ENCODE assay signal across 8 mouse cellular contexts in genomic region chr4:139310899-139311701, GRCm38 (mm10). TPM values are rescaled to one million over a fixed set of nuclear protein-coding genes. Genes with fewer than 3 reads are reported as not detected.
DNase-seq lines count a peak whose midpoint lies in the region; ATAC-seq and TF ChIP-seq lines count a peak whose summit lies in the region.

No protein-coding gene starts in this region.

- peaks cover 17% of the 10 kb centered on the region for H3K36me3 ChIP-seq in lung, embryonic 15.5 days
- H3K36me3 ChIP-seq in hindbrain, embryonic 11.5 days (ENCODE audit: control insufficient read depth, insufficient read depth, low read length) = no peaks in the 10 kb centered on the region
- H3K36me3 ChIP-seq in limb, embryonic 15.5 days = peaks cover 26% of the 10 kb centered on the region
- peaks cover 7% of the 10 kb centered on the region; the same call in 1 of the 2 replicates for H3K36me3 ChIP-seq in stomach, postnatal 0 days (ENCODE audit: control insufficient read depth, insufficient read depth, low read length)

- H3K4me2 ChIP-seq in lung, embryonic 15.5 days = peak overlapping the region; percentile 88
- peak overlapping the region; percentile 83 for H3K4me2 ChIP-seq in hindbrain, embryonic 11.5 days (replicated peaks; ENCODE audit: low read depth, low read length)
- H3K4me2 ChIP-seq in limb, embryonic 15.5 days = peak overlapping the region; percentile 94
- H3K4me2 ChIP-seq in stomach, postnatal 0 days (replicated peaks; ENCODE audit: low read depth) = peak overlapping the region; percentile 99

- H3K9ac ChIP-seq in lung, embryonic 15.5 days = peak overlapping the region; percentile 74
- H3K9ac ChIP-seq in hindbrain, embryonic 11.5 days (ENCODE audit: low read depth, low read length) = peak overlapping the region; percentile 77
- peak overlapping the region; percentile 79 for H3K9ac ChIP-seq in limb, embryonic 15.5 days
- H3K9ac ChIP-seq in stomach, postnatal 0 days (ENCODE audit: low read length) = peak overlapping the region; percentile 82

- H3K27me3 ChIP-seq in lung, embryonic 15.5 days = no peaks in the 10 kb centered on the region
- peaks cover 6% of the 10 kb centered on the region; the same call in 1 of the 2 replicates for H3K27me3 ChIP-seq in hindbrain, embryonic 11.5 days (ENCODE audit: control insufficient read depth, insufficient read depth, low read length)
- H3K27me3 ChIP-seq in limb, embryonic 15.5 days = no peaks in the 10 kb centered on the region
- H3K27me3 ChIP-seq in stomach, postnatal 0 days (ENCODE audit: control insufficient read depth, insufficient read depth, low read length) = no peaks in the 10 kb centered on the region

- peak overlapping the region; percentile 68 for H3K4me3 ChIP-seq in lung, embryonic 15.5 days
- H3K4me3 ChIP-seq in brown adipose tissue, adult 24 weeks (ENCODE audit: insufficient read depth, low read depth, low read length) = peak overlapping the region; percentile 96
- H3K4me3 ChIP-seq in hindbrain, embryonic 11.5 days (ENCODE audit: low read depth, low read length) = peak overlapping the region; percentile 64
- H3K4me3 ChIP-seq in limb, embryonic 15.5 days = peak overlapping the region; percentile 67
- H3K4me3 ChIP-seq in stomach, postnatal 0 days (ENCODE audit: low read depth, low read length) = peak overlapping the region; percentile 85

- no peak for TF ChIP-seq EP300 in stomach, postnatal 0 days (optimal IDR thresholded peaks at IDR 0.05)

- H3K4me1 ChIP-seq in lung, embryonic 15.5 days = peaks cover 19% of the 10 kb centered on the region
- H3K4me1 ChIP-seq in brown adipose tissue, adult 24 weeks (ENCODE audit: control insufficient read depth, insufficient read depth, insufficient read length, low read length) = peaks cover 10% of the 10 kb centered on the region
- H3K4me1 ChIP-seq in hindbrain, embryonic 11.5 days (replicated peaks; ENCODE audit: control insufficient read depth, insufficient read depth, low read length) = peaks cover 6% of the 10 kb centered on the region
- H3K4me1 ChIP-seq in limb, embryonic 15.5 days = peaks cover 30% of the 10 kb centered on the region
- peaks cover 5% of the 10 kb centered on the region; the same call in 1 of the 2 replicates for H3K4me1 ChIP-seq in stomach, postnatal 0 days (replicated peaks; ENCODE audit: control insufficient read depth, insufficient read depth)

- peak overlapping the region; percentile 63 for H3K27ac ChIP-seq in lung, embryonic 15.5 days
- H3K27ac ChIP-seq in brown adipose tissue, adult 24 weeks (replicated peaks; ENCODE audit: low read depth, low read length) = 0 out of 2 replicates have a peak overlapping the region, but pooled peaks have one; percentile 25
- H3K27ac ChIP-seq in hindbrain, embryonic 11.5 days (ENCODE audit: low read depth, low read length) = 0 out of 2 replicates have a peak overlapping the region, but pooled peaks have one; percentile 2
- H3K27ac ChIP-seq in limb, embryonic 15.5 days = peak overlapping the region; percentile 77
- H3K27ac ChIP-seq in stomach, postnatal 0 days (replicated peaks) = peak overlapping the region; percentile 87

- ATAC-seq in lung, embryonic 15.5 days (ENCODE audit: borderline replicate concordance, extremely low read depth, low FRiP score, low TSS enrichment) = peak; percentile 77; the same call in 1 of the 2 replicates
- ATAC-seq in hindbrain, embryonic 11.5 days (ENCODE audit: low FRiP score) = peak; percentile 83
- peak; percentile 42 for ATAC-seq in limb, embryonic 15.5 days (ENCODE audit: insufficient number of reproducible peaks, low FRiP score, low TSS enrichment, low read depth)
- peak; percentile 59 for ATAC-seq in stomach, postnatal 0 days (ENCODE audit: low FRiP score, low TSS enrichment)

- 1% methylated on average over 53 of the region's 53 CpGs for WGBS in lung, embryonic 15.5 days
- under 1% methylated on average over 51 of the region's 53 CpGs for WGBS in hindbrain, embryonic 11.5 days
- WGBS in limb, embryonic 15.5 days = under 1% methylated on average over 53 of the region's 53 CpGs
- under 1% methylated on average over 51 of the region's 53 CpGs for WGBS in stomach, postnatal 0 days

- no peak for DNase-seq in lung, postnatal 25 days (ENCODE audit: low spot score)
- DNase-seq in hindbrain, embryonic 11.5 days (ENCODE audit: low spot score) = peak; percentile 25
- peak; percentile 51 for DNase-seq in stomach, postnatal 0 days (ENCODE audit: low spot score)
- no peak for DNase-seq in layer of hippocampus, adult 18-20 months (ENCODE audit: low spot score in 2 of 2)
- no peak for DNase-seq in urinary bladder, postnatal 10 days (ENCODE audit: low spot score)

- TF ChIP-seq CTCF in stomach, postnatal 0 days (IDR thresholded peaks at IDR 0.05; ENCODE audit: low read depth) = no peak; the same call in 1 of the 2 replicates

- H3K9me3 ChIP-seq in lung, embryonic 15.5 days = no peaks in the 10 kb centered on the region
- H3K9me3 ChIP-seq in hindbrain, embryonic 11.5 days (ENCODE audit: control insufficient read depth, low read length) = no peaks in the 10 kb centered on the region
- no peaks in the 10 kb centered on the region for H3K9me3 ChIP-seq in limb, embryonic 15.5 days
- H3K9me3 ChIP-seq in stomach, postnatal 0 days (ENCODE audit: control insufficient read depth, low read length) = no peaks in the 10 kb centered on the region

RNA-seq across cellular contexts. Expression of gene Akr7a5, which starts 0.6 kb away (rescaled TPM):
- 101 and 103 TPM in 2 replicates for polyA plus RNA-seq in lung, embryonic 15.5 days (2015; fragmentation: Nextera tagmentation; extraction: Ambion mirVana)
- 48.3 and 52.7 TPM in 2 replicates for polyA plus RNA-seq in brown adipose tissue, adult 24 weeks (2012; ENCODE audit: insufficient read depth, insufficient read length, missing spikeins)
- polyA plus RNA-seq in hindbrain, embryonic 11.5 days (2014; fragmentation: Nextera tagmentation; extraction: Ambion mirVana) = 64.7 and 74.0 TPM in 2 replicates
- 82.9 and 85.8 TPM in 2 replicates for polyA plus RNA-seq in limb, embryonic 15.5 days (2015; fragmentation: Nextera tagmentation; extraction: Ambion mirVana)
- polyA plus RNA-seq in stomach, postnatal 0 days (2015; fragmentation: Nextera tagmentation; extraction: Ambion mirVana) = 73.2 and 73.8 TPM in 2 replicates
- total RNA-seq in layer of hippocampus, adult 18-20 months (2021) = 10 to 100 TPM; 31.4 to 32.1 TPM

RNA-seq across cellular contexts. Expression of gene Pqlc2, which starts 0.6 kb away (rescaled TPM):
- polyA plus RNA-seq in lung, embryonic 15.5 days (2015; fragmentation: Nextera tagmentation; extraction: Ambion mirVana) = 11.0 and 12.0 TPM in 2 replicates
- polyA plus RNA-seq in brown adipose tissue, adult 24 weeks (2012; ENCODE audit: insufficient read depth, insufficient read length, missing spikeins) = 4.5 TPM in 2 replicates
- polyA plus RNA-seq in hindbrain, embryonic 11.5 days (2014; fragmentation: Nextera tagmentation; extraction: Ambion mirVana) = 11.8 and 13.8 TPM in 2 replicates
- polyA plus RNA-seq in limb, embryonic 15.5 days (2015; fragmentation: Nextera tagmentation; extraction: Ambion mirVana) = 16.7 and 18.2 TPM in 2 replicates
- polyA plus RNA-seq in stomach, postnatal 0 days (2015; fragmentation: Nextera tagmentation; extraction: Ambion mirVana) = 20.9 and 22.2 TPM in 2 replicates
- 10 to 100 TPM; 12.9 to 14.2 TPM for total RNA-seq in layer of hippocampus, adult 18-20 months (2021)

RNA-seq across cellular contexts. Expression of gene Mrto4, which starts 41.3 kb away (rescaled TPM):
- 117 and 118 TPM in 2 replicates for polyA plus RNA-seq in lung, embryonic 15.5 days (2015; fragmentation: Nextera tagmentation; extraction: Ambion mirVana)
- 16.7 and 22.2 TPM in 2 replicates for polyA plus RNA-seq in brown adipose tissue, adult 24 weeks (2012; ENCODE audit: insufficient read depth, insufficient read length, missing spikeins)
- polyA plus RNA-seq in hindbrain, embryonic 11.5 days (2014; fragmentation: Nextera tagmentation; extraction: Ambion mirVana) = 120 and 123 TPM in 2 replicates
- 93.3 and 98.9 TPM in 2 replicates for polyA plus RNA-seq in limb, embryonic 15.5 days (2015; fragmentation: Nextera tagmentation; extraction: Ambion mirVana)
- polyA plus RNA-seq in stomach, postnatal 0 days (2015; fragmentation: Nextera tagmentation; extraction: Ambion mirVana) = 41.0 and 43.7 TPM in 2 replicates
- total RNA-seq in layer of hippocampus, adult 18-20 months (2021) = 10 to 100 TPM; 44.0 to 45.9 TPM

RNA-seq across cellular contexts. Expression of gene Emc1, which starts 41.3 kb away (rescaled TPM):
- polyA plus RNA-seq in lung, embryonic 15.5 days (2015; fragmentation: Nextera tagmentation; extraction: Ambion mirVana) = 31.9 and 33.6 TPM in 2 replicates
- polyA plus RNA-seq in brown adipose tissue, adult 24 weeks (2012; ENCODE audit: insufficient read depth, insufficient read length, missing spikeins) = 14.1 and 14.7 TPM in 2 replicates
- polyA plus RNA-seq in hindbrain, embryonic 11.5 days (2014; fragmentation: Nextera tagmentation; extraction: Ambion mirVana) = 21.6 and 23.5 TPM in 2 replicates
- 24.5 and 24.9 TPM in 2 replicates for polyA plus RNA-seq in limb, embryonic 15.5 days (2015; fragmentation: Nextera tagmentation; extraction: Ambion mirVana)
- 10.7 and 11.9 TPM in 2 replicates for polyA plus RNA-seq in stomach, postnatal 0 days (2015; fragmentation: Nextera tagmentation; extraction: Ambion mirVana)
- 10 to 100 TPM; 87.2 to 93.6 TPM for total RNA-seq in layer of hippocampus, adult 18-20 months (2021)

RNA-seq across cellular contexts. Expression of gene Ubr4, which starts 41.3 kb away (rescaled TPM):
- 64.5 and 68.4 TPM in 2 replicates for polyA plus RNA-seq in lung, embryonic 15.5 days (2015; fragmentation: Nextera tagmentation; extraction: Ambion mirVana)
- 32.5 and 43.2 TPM in 2 replicates for polyA plus RNA-seq in brown adipose tissue, adult 24 weeks (2012; ENCODE audit: insufficient read depth, insufficient read length, missing spikeins)
- polyA plus RNA-seq in hindbrain, embryonic 11.5 days (2014; fragmentation: Nextera tagmentation; extraction: Ambion mirVana) = 76.5 and 82.5 TPM in 2 replicates
- 64.7 and 67.5 TPM in 2 replicates for polyA plus RNA-seq in limb, embryonic 15.5 days (2015; fragmentation: Nextera tagmentation; extraction: Ambion mirVana)
- 32.8 and 33.1 TPM in 2 replicates for polyA plus RNA-seq in stomach, postnatal 0 days (2015; fragmentation: Nextera tagmentation; extraction: Ambion mirVana)
- total RNA-seq in layer of hippocampus, adult 18-20 months (2021) = 100 to 1,000 TPM; 162 to 164 TPM

Comparison
In these comparisons a context has a peak if more than half of its experiments do, and no peak if none do; other contexts are left out.
1. H3K27ac ChIP-seq: peak in every context shown above with its lines; median percentile 87 in stomach, postnatal 0 days; 77 in limb, embryonic 15.5 days; 63 in lung, embryonic 15.5 days; 25 in brown adipose tissue, adult 24 weeks; 2 in hindbrain, embryonic 11.5 days.
2. DNase-seq: peak in hindbrain, embryonic 11.5 days (single experiment) and stomach, postnatal 0 days (single experiment); none in lung, postnatal 25 days (single experiment), layer of hippocampus, adult 18-20 months (0 of 2) and urinary bladder, postnatal 10 days (single experiment).
3. Peak in every context shown above with its lines, with median percentiles within 50 percentile points of each other: ATAC-seq, H3K4me2 ChIP-seq, H3K4me3 ChIP-seq and H3K9ac ChIP-seq.